Mouse (Mus musculus): Measurements from ENCODE around the gene Ndufv2.

The Ndufv2 gene

DNA sequence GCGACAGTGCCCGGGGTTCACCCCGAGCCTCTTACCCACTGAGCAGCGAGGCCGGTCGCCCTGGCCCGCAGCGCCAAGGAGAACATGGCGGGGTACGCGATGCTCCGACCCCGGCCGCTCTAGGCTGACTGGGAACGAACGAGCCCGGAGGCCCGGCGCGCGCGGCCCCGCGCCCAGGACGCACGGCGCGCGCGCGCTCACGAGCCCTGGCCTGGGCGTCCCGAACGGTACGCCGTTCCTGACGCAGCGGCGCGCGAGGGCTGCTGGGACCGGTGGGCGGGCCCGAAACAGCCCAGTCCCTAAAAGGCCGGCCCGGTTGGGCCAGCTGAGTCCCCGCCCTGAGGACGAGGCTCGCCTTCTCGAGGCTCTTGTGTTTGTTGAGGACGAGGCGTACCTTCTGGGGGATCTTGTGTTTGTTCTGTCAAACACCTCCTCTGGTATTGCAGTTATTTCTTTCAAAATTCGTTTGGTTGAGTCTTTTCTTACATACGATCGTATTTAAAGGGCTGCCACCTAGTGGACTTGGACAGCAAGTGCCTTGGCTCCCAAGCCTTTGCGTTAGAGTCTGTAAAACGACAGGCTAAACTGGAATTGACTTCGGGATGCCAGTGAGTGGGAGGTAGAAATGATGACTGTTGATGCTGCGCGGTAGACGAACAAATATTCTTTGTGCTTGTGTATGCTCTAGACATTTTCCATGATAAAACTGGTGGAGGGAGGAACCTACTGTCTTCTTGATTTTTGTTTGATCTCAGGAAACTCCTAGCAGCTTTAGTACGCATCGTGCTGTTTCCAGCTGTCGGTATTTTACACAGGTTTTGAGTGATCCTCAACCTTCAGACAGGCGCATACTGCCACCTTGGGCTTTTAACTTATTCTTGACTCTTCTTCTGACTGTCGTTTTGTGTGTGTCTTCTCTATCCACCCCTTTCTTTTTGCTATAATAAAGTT, at the start of gene Ndufv2:
Gene Ndufv2, minus strand, starts transcription at position 180 of the 951 bp plus-strand sequence.
- DNase-seq (ENCODE audit: extremely low read depth, low read depth): peak; percentile 83

GRCm38 (mm10) chr17:66131212-66131611, 29.9 kb upstream of the Ndufv2 start:
- DNase-seq (ENCODE audit: extremely low read depth, low read depth): no peak

GRCm38 (mm10) chr17:66130371-66130770, 29.0 kb upstream of the Ndufv2 start:
- no peak for DNase-seq (ENCODE audit: extremely low read depth, low read depth)

DNA sequence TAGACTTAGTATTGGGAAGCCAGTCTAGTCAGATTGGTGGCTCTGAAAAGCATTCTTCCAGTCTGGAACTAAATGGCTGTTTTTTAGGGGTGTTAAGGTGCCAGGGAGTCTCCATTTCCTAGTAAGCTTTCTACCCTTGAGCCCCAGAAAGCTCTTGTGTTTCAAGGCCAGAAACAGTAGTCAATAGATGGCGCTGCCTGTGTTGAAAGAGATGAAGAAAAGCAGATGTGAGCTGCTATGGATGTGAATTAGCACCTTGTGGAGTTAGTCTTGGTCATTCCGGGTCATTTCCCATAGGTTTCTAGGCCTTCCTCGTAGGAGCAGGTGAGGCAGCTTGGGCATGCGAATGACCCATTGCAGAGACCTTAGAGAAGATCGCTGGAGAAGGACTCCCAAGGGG, 23.9 kb upstream of the Ndufv2 start:
- DNase-seq (ENCODE audit: extremely low read depth, low read depth): no peak

DNA sequence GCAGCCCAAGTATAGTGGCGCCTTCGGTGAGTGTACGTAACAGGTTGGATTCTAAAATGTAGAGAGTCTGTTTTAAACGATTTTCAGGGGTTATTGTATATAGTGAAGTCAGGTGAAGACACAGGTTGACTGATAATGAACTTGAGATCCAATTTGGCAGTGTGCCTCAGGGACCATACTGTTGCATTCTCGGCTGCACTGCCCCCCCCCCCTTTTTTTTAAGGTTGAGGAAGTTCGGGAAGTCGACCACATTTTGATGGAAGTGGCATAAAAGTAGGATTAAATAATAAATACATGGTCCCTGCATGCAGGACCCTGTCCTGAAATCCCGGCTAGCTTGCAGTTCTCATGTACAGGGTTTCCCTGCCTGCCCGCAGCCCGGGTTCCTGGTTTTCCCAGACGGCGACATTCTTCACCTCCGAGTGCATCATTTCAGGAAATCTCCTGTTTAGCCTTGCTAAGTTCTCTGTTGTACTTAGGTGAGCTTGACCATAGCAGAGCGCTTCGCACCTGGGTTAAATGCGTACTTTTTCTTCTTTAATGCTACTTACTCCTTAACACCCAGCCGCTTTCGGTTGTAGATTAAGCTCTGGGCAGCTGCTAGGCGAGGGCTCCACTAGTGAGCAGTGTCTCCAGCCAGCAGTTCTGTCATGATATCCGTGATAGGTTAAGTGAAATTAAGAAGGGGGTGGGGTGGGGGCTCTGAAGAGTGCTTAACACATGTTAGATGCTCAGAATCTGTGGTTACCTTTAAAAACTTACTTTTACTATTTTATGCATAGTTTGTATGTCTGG, 22.7 kb upstream of the Ndufv2 start:
- DNase-seq (ENCODE audit: extremely low read depth, low read depth): no peak

DNA sequence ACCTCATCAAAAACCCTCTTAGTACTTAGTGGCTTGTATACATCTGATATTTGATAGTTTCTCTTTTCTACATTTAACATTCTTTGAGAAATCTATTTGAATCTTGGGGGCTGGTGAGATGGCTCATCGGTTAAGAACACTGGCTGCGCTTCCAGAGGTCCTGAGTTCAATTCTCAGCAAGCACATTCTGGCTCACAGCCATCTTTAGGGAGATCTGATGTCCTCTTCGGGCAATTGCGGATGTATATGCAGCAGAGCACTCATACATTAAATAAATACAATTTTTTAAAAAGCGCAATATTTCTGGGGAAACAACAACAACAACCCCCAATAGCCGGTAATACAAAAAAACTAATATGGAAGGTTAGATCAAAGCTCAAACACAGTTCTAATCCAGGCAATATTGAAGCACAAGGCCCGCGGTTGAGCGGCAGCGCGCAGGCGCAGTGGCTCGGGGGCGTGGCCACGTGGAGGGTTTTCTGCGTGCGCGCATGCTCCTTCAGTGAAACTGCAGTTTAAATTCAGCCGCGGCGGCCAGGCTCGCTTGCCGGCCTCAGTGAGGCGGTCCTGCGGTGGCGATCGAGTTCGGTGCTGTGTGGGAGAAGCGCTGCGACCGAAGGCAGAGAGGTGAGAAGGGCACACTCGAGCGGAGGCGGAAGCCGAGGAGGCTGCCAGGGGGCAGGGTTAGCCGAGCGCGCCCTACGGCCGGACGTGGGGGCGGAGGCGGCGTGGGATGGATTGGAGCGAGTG, 21.9 kb upstream of the Ndufv2 start, which contains the start of gene Ddx11:
Gene Ddx11, plus strand, starts transcription at position 455 of the 750 bp plus-strand sequence.
- DNase-seq (ENCODE audit: extremely low read depth, low read depth): peak; percentile 76

DNA sequence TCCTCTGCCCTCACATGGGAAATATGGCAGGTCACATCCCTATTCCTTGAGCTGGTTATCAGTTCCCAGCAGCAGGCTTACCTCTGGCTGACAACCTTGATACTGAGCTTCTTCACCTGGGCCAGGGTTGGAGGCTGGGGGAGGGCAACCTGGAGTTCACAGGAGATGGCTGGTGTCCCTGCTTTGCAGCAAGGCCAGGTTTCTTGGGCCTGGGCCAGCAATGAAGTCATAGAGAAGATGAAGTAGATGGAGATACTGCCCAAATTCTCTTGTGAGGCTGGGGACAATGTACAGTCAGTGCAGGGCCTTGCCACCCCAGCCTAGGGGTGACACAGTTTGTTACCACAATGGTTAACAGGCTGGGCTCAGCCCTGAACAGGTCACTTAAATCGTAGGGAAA, 19.3 kb upstream of the Ndufv2 start:
- no peak for DNase-seq (ENCODE audit: extremely low read depth, low read depth)

GRCm38 (mm10) chr17:66118991-66119390, 17.6 kb upstream of the Ndufv2 start:
- no peak for DNase-seq (ENCODE audit: extremely low read depth, low read depth)

- no peak for DNase-seq (ENCODE audit: extremely low read depth, low read depth)
Measured at GRCm38 (mm10) chr17:66112166-66112565, 10.8 kb upstream of the Ndufv2 start.

DNA sequence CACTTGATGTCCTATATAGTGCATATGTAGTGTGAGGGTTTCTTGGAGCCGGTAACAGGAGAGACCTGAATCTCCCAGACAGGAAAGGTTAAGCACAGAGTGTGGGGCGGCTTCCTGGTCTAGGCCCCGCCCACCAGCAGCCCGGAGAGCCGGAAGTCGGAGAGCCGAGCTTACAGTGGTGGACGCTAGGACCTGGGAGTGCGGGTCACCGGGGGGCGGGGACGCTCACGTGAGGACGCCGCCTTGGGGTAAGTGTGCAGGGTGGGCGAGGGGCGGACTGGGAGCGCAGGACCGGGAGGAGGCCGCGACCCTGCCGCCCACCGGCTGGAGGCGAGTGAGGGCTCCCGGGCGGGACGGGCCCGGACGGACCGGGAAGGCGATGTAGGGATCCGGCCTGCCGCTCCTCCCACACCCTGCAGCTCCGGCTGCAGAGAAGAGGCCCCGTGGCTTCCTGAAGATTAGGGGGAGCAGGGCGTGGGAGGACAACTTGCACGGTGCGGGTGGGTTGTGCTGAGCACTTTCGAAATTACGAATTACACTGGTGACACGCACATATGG, 10.1 kb upstream of the Ndufv2 start, which contains the start of gene Washc1:
Gene Washc1, plus strand, starts transcription at position 144 of the 558 bp plus-strand sequence.
- peak; percentile 82 for DNase-seq (ENCODE audit: extremely low read depth, low read depth)

DNA sequence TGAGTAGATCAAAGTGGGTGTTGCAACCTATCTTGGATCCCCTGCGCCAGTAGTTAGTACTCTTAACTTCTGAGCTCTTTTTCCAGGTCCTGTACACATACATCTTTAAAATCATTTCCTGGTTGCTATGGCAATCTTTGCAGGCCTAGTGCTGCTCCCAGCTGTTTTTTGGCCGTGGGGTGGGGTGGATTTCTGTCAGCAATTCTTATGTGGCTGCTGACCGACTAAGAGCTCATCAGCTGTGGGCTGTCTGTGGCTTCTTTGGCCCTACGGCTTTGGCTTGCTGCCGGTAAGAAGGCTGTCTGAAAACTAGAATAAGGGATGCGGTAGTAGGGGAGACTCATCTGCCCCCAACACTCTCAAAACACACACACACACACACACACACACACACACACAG, 9.4 kb upstream of the Ndufv2 start:
- DNase-seq (ENCODE audit: extremely low read depth, low read depth): no peak

DNA sequence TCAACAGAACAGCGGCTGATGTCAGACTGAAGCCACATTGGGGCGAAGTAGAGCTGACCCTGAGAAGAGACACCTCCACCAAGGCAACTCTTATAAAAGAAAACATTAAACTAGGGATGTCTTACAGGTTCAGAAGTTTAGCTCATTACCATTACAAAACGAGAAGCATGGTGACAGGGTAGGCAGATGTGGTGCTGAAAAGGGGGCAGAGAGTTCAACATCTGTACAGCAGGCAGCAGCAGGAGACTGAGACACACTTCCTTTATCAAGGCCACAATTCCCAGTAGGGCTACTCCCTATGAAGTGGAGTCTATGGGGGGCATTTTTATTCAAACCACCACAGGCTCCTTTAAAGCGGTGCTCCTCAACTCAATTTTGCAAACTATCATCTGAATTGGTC, 6.8 kb upstream of the Ndufv2 start:
- DNase-seq (ENCODE audit: extremely low read depth, low read depth): no peak

DNA sequence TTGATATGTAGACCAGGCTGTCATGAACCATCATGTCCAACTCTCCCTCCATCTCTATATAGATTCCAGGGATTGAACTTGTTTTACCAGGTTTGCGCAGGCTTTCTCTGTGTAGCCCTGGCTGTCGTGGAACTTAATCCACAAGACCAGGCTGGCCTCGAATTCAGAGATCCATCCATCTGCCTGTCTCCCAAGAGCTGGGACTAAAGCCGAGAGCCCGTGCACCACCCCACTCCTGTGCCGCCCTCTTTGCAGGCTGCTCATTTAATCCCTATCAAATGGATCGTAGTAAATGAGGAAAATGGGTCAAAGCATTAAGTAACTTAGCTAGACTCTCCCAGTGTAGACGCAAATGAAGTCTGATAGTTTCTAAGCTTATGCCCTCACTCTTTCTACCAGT, 6.1 kb upstream of the Ndufv2 start:
- DNase-seq (ENCODE audit: extremely low read depth, low read depth): no peak

GRCm38 (mm10) chr17:66106601-66107267, 5.4 kb upstream of the Ndufv2 start:
- no peak for DNase-seq (ENCODE audit: extremely low read depth, low read depth)

GRCm38 (mm10) chr17:66104076-66104475, 2.7 kb upstream of the Ndufv2 start:
- DNase-seq (ENCODE audit: extremely low read depth, low read depth): no peak

GRCm38 (mm10) chr17:66100566-66101379, 586 bp downstream of the Ndufv2 start:
- no peak for DNase-seq (ENCODE audit: extremely low read depth, low read depth)

GRCm38 (mm10) chr17:66092664-66093063, 8.7 kb downstream of the Ndufv2 start:
- DNase-seq (ENCODE audit: extremely low read depth, low read depth): no peak

DNA sequence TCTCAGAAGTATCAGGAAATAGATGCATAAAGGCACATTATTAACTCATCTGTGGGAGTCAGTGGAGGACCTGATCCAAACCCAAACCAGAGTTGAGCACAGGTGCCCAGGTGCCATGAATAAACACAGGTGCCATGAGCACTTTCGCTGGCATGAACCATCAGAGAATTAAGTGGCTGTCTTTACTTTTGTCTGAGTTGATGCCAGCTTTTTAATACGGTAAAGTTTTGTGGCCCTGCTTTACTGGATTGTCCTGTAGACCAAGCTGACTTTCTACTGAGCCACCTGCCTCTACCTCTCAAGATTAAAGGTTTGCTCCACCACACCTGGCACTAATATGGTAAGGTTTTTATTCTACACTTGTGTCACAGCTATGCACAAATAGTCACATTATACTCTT, 9.3 kb downstream of the Ndufv2 start:
- no peak for DNase-seq (ENCODE audit: extremely low read depth, low read depth)

- no peak for DNase-seq (ENCODE audit: extremely low read depth, low read depth)
Measured at GRCm38 (mm10) chr17:66091392-66091791, 10.0 kb downstream of the Ndufv2 start.

DNA sequence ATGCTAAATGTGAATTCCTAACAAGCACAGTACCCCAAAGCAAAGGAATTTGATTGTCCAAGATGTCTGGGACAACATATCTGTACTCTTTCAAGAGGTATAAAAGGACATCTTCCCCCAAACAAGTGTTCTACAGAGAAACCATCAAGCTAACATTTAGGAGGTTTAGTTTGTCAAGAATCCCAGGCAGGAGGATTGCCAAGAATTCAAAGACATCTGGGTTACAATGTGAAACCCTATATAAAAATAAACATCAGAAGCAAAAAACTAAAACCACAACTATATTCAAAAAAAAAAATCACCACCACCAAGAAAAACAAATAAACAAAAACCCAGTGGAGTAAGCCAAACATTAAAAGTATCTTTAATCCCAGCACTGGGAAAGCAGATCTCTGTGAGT, 11.1 kb downstream of the Ndufv2 start:
- DNase-seq (ENCODE audit: extremely low read depth, low read depth): no peak

Measured in MEL-GATA-1-ER (cell line).